Mouse (Mus musculus) intestine, postnatal 0 days (tissue): ENCODE measurements at regions not wholly inside any gene's neighbourhood (a gene's known extent, or its start where the extent isn't known, plus 50 kb on each side); places are given as distances from the start of the nearest gene placed in this dataset.

Experiments used
- ATAC-seq: fragments of 200-750 bp; cut with Nextera tagmentation; 2 replicates; pipeline ENCODE4 v1.8.0; 2017; ENCODE audit warnings: mild to moderate bottlenecking, moderate TSS enrichment, moderate library complexity
- H3K27ac ChIP-seq: fragments of 300-500 bp; sonication (generic); 2 replicates; pipeline ENCODE4 v1.5.1; 2014; ENCODE audit warnings: mild to moderate bottlenecking, low read depth, low read length, moderate library complexity
- H3K27me3 ChIP-seq: fragments of 300-500 bp; sonication (generic); replicated peaks from 2 replicates; pipeline ENCODE4 v1.6.1; 2014; ENCODE audit warnings: low read length, mixed read lengths; ENCODE audit not compliant: control insufficient read depth, insufficient read depth
- H3K36me3 ChIP-seq: fragments of 300-500 bp; sonication (generic); 2 replicates; pipeline ENCODE4 v1.6.1; 2014; ENCODE audit warnings: mild to moderate bottlenecking, moderate library complexity; ENCODE audit not compliant: control insufficient read depth, insufficient read depth
- H3K4me1 ChIP-seq: fragments of 300-500 bp; sonication (generic); replicated peaks from 2 replicates; pipeline ENCODE4 v1.6.1; 2014; ENCODE audit warnings: antibody characterized with exemption, low read length, mixed read lengths; ENCODE audit not compliant: control insufficient read depth, insufficient read depth
- H3K4me2 ChIP-seq: fragments of 300-500 bp; sonication (generic); replicated peaks from 2 replicates; pipeline ENCODE4 v1.6.1; 2014; ENCODE audit warnings: low read depth, mild to moderate bottlenecking, moderate library complexity
- H3K4me3 ChIP-seq: fragments of 300-500 bp; sonication (generic); 2 replicates; pipeline ENCODE4 v1.5.1; 2014; ENCODE audit warnings: low read depth, low read length
- H3K9ac ChIP-seq: fragments of 300-500 bp; sonication (generic); 2 replicates; pipeline ENCODE4 v1.6.1; 2014; ENCODE audit warnings: mild to moderate bottlenecking, low read depth, low read length
- H3K9me3 ChIP-seq: fragments of 300-500 bp; sonication (generic); 2 replicates; pipeline ENCODE4 v1.6.1; 2016; ENCODE audit warnings: mixed run types; ENCODE audit not compliant: control insufficient read depth
- CTCF ChIP-seq: sonication (generic); IDR thresholded peaks from 2 replicates; pipeline ENCODE4 v1.5.1; 2016; ENCODE audit warnings: low read depth, mild to moderate bottlenecking, control low read depth, antibody characterized with exemption, moderate library complexity
- WGBS: fragments of 180-500 bp; shearing (Covaris S2); extraction: QIAGEN DNeasy Blood & Tissue Kit; methylation state at CpG from one replicate; pipeline ENCODE4 v1.1.7; 2014; 5-methylcytosine and 5-hydroxymethylcytosine counted together

DNA sequence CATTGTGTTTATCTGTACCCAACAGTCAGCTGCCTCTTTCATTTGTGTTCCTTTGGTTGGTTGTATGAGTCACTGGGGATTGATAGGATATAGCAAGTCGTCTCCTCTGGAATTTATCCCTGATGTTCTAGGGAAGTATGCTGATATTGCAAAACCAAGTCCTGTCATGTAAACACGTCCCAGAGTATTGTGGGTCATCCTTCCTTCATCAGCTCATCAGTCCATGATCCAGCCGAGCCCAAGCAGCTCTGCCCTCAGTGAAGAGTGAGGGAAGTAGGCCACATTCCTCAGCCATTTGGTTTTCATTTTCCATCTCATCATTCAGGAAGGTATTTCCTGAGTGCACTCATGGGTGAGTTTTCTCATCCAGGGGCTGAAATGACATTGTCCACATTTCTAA is 54.3 kb upstream of the Ampd3 start:
- 60% methylated on average over 3 of the region's 3 CpGs for WGBS
- Histone ChIP-seq H3K27ac (no peak overlapping the region), H3K36me3 (no peaks in the 10 kb centered on the region), H3K27me3 (no peaks in the 10 kb centered on the region), H3K4me2 (no peak overlapping the region), H3K9ac (no peak overlapping the region), H3K4me3 (no peak overlapping the region), H3K4me1 (no peaks in the 10 kb centered on the region), H3K9me3 (no peaks in the 10 kb centered on the region)
- no peak for TF ChIP-seq CTCF
- ATAC-seq = no peak

DNA sequence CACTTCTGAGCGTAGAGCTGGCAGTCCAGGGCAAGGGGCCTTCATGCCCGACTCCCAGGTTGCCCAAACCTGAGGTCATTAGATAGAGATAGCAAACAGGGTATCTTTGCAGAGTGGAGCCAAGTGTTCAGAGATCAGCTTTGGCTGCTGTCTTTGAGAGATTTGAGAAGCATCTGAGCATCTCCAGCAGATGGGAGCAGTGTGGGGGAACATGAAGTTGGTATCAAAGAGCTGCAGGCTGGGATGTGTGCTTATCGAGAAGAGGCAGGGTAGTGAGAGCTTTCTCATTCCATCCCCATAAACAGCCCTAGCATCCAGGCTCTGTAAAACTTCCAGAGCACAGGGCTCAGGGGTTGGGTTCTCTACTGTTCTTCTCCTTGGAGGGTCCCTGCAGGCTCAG is 52.9 kb upstream of the Ampd3 start:
- no peaks in the 10 kb centered on the region for H3K36me3 ChIP-seq
- H3K4me3 ChIP-seq = no peak overlapping the region
- no peaks in the 10 kb centered on the region for H3K9me3 ChIP-seq
- no peak for TF ChIP-seq CTCF
- no peak overlapping the region for H3K9ac ChIP-seq
- H3K4me2 ChIP-seq = no peak overlapping the region
- no peaks in the 10 kb centered on the region for H3K27me3 ChIP-seq
- no peak for ATAC-seq
- no peaks in the 10 kb centered on the region for H3K4me1 ChIP-seq
- H3K27ac ChIP-seq = no peak overlapping the region
- 83% methylated on average over 3 of the region's 3 CpGs for WGBS

DNA sequence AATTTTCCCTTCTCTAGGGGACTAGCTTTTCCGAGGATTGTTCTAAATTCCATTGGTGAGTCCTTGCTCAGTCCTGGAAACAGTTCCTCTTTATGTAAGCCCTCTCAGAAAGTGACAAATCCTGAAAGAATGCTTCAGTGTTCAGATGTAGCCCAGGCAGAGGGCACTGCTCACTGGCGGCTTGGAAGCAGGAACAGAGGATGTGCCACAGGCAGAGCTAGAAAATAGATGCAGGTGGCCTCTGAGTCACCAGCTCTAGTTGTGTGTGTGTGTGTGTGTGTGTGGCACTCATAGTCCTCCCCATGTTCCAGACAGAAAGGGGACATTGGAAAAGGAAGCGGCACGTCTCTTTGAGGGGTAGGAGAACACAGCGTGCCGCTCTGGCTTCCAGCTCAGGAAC is 52.5 kb upstream of the Ampd3 start:
- H3K9ac ChIP-seq = no peak overlapping the region
- ATAC-seq = no peak
- no peak overlapping the region for H3K27ac ChIP-seq
- no peak overlapping the region for H3K4me2 ChIP-seq
- H3K4me1 ChIP-seq = no peaks in the 10 kb centered on the region
- H3K27me3 ChIP-seq = no peaks in the 10 kb centered on the region
- H3K9me3 ChIP-seq = no peaks in the 10 kb centered on the region
- 82% methylated on average over 6 of the region's 6 CpGs for WGBS
- H3K36me3 ChIP-seq = no peaks in the 10 kb centered on the region
- no peak overlapping the region for H3K4me3 ChIP-seq
- no peak for TF ChIP-seq CTCF

DNA sequence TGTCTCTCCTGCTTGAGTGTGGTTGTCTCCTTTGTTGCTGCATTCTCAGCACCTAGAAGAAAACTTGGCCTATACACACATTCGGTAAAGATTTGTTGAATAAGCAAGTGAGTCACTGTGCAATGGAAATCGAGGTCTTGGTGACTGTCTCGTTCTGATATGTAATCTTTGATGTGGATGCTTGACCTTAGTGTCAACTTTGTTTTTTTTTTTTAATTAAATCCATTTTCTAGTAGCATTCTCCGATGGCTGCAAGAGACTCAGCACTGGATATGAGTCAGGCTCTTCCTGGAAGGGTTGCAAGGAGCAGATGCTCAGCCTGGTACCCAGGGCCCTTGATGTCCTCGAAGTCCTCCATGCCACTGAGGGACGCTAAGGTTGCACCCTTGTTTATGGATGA is 50.9 kb upstream of the Ampd3 start:
- Histone ChIP-seq H3K4me1 (no peaks in the 10 kb centered on the region), H3K27me3 (no peaks in the 10 kb centered on the region), H3K4me2 (no peak overlapping the region), H3K36me3 (no peaks in the 10 kb centered on the region), H3K9ac (no peak overlapping the region), H3K27ac (no peak overlapping the region), H3K9me3 (no peaks in the 10 kb centered on the region), H3K4me3 (no peak overlapping the region)
- no peak for TF ChIP-seq CTCF
- whole genome bisulfite sequencing = 78% methylated on average over 6 of the region's 6 CpGs
- ATAC-seq = no peak
